Mouse (Mus musculus) C3H10T1/2 (cell line): Measurements from ENCODE around the gene Il20rb. TPM values are rescaled to one million over a fixed set of nuclear protein-coding genes. Genes with fewer than 3 reads are reported as not detected.

Experiments
- polyA plus RNA-seq, 2 experiments: library from polyadenylated mRNA; unstranded; fragments of >200 nt; fragmentation: generic; extraction: Trizol; gene quantifications; one replicate each; pipeline ENCODE4 v1.2.1; 2012; ENCODE audit warnings: missing spikeins in 2 of 2

The Il20rb gene
- under 1 TPM; 0.05 to 0.42 TPM for polyA plus RNA-seq

DNA sequence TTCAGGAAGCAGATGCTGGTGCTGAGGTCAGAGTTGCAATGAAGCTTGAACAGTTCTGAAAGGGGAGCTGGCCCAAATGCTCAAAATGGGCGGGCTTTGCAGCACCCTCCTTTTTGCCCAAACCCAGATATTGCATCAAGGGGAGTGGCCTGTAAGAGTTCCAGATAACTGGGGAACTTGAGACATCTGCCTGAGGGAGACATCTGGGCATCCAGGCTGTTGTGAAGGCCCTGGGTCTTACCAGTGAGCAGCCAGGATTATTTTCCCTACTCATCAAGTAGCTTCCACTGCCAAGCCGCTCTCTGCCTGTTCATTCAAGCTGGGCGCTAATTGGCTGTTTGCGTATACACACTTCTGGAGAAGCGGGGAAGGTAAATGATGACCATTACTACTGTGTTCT is at the start of gene Il20rb:
Gene Il20rb (minus strand): TSS at position 358 of the 400 bp plus-strand sequence.

Other genes with a start within 250 kb of the Il20rb start
- gene Nck1, start 59.3 kb upstream of the Il20rb start, polyA plus RNA-seq: 10 to 100 TPM in 1 of 2 experiments, under 1 TPM in 1; 0.66 to 11.7 TPM
- under 1 TPM in 1 of 2 experiments, not detected in 1; 0.17 TPM for gene Slc35g2, start 84.3 kb upstream of the Il20rb start, polyA plus RNA-seq
- gene Stag1, start 111.0 kb upstream of the Il20rb start, polyA plus RNA-seq: 1 to 10 TPM in 1 of 2 experiments, under 1 TPM in 1; 0.78 to 3.5 TPM